In genomic region chr16:92445377-92445776, GRCm38 (mm10) we compare ENCODE assay signal across 8 mouse cellular contexts. TPM values are rescaled to one million over a fixed set of nuclear protein-coding genes. Genes with fewer than 3 reads are reported as not detected.
DNase-seq lines count a peak whose midpoint lies in the region; ATAC-seq and TF ChIP-seq lines count a peak whose summit lies in the region.

No protein-coding gene starts in this region.

- no peak overlapping the region for H3K4me3 ChIP-seq in hindbrain, embryonic 11.5 days (ENCODE audit: low read depth, low read length)
- no peak overlapping the region for H3K4me3 ChIP-seq in hindbrain, embryonic 16.5 days (ENCODE audit: low read length)
- H3K4me3 ChIP-seq in ES-E14 (ENCODE audit: insufficient read depth in 1 of 2, low read depth in 1 of 2, low read length in 2 of 2, poor library complexity in 1 of 2, severe bottlenecking in 1 of 2): peak overlapping the region; percentile 4 to 20; a peak in 2 of 4 replicates

- WGBS in hindbrain, embryonic 11.5 days: 63% methylated on average over 10 of the region's 10 CpGs
- WGBS in hindbrain, embryonic 16.5 days: 62% methylated on average over 10 of the region's 10 CpGs

- H3K27ac ChIP-seq in hindbrain, embryonic 11.5 days (ENCODE audit: low read depth, low read length): no peak overlapping the region
- H3K27ac ChIP-seq in hindbrain, embryonic 16.5 days (ENCODE audit: low read depth, low read length): no peak overlapping the region
- no peak overlapping the region for H3K27ac ChIP-seq in ES-E14 (ENCODE audit: insufficient read depth, low read depth, low read length, poor library complexity, severe bottlenecking)

- no peaks in the 10 kb centered on the region for H3K27me3 ChIP-seq in hindbrain, embryonic 11.5 days (ENCODE audit: control insufficient read depth, insufficient read depth, low read length)
- no peaks in the 10 kb centered on the region for H3K27me3 ChIP-seq in hindbrain, embryonic 16.5 days (replicated peaks; ENCODE audit: control insufficient read depth, insufficient read depth, low read length)

- H3K9ac ChIP-seq in hindbrain, embryonic 11.5 days (ENCODE audit: low read depth, low read length): no peak overlapping the region
- H3K9ac ChIP-seq in hindbrain, embryonic 16.5 days (ENCODE audit: low read depth, low read length): no peak overlapping the region
- peak overlapping the region; percentile 54 for H3K9ac ChIP-seq in ES-E14 (ENCODE audit: insufficient read depth, low read depth, low read length, poor library complexity, severe bottlenecking)

- ATAC-seq in hindbrain, embryonic 11.5 days (ENCODE audit: low FRiP score): no peak
- ATAC-seq in hindbrain, embryonic 16.5 days: no peak

- no peak overlapping the region for H3K4me2 ChIP-seq in hindbrain, embryonic 11.5 days (replicated peaks; ENCODE audit: low read depth, low read length)
- no peak overlapping the region for H3K4me2 ChIP-seq in hindbrain, embryonic 16.5 days (ENCODE audit: low read length)

- H3K4me1 ChIP-seq in hindbrain, embryonic 11.5 days (replicated peaks; ENCODE audit: control insufficient read depth, insufficient read depth, low read length): no peaks in the 10 kb centered on the region
- H3K4me1 ChIP-seq in hindbrain, embryonic 16.5 days (ENCODE audit: control insufficient read depth, insufficient read depth, low read depth, low read length): no peaks in the 10 kb centered on the region
- H3K4me1 ChIP-seq in ES-E14 (ENCODE audit: control insufficient read depth in 2 of 2, insufficient read depth in 2 of 2, low read length in 2 of 2, poor library complexity in 1 of 2): peaks cover 0 to 3% of the 10 kb centered on the region in 2 experiments; a peak in 1 of 4 replicates

- peak; percentile 68 for DNase-seq in hindbrain, embryonic 11.5 days (ENCODE audit: low spot score)
- DNase-seq in 3T3-L1 (ENCODE audit: low read depth, low spot score) (peak; percentile 44), ES-E14 (ENCODE audit: low read depth, low spot score) (no peak), adipocyte (ENCODE audit: low spot score) (no peak)
- peak; percentile 34 to 69 for DNase-seq in kidney, postnatal 36 days
- DNase-seq in Muller cell, postnatal 12 days (ENCODE audit: inconsistent ontology term): no peak
- no peak for DNase-seq in T-cell, adult 2 months (ENCODE audit: low spot score)

- H3K9me3 ChIP-seq in hindbrain, embryonic 11.5 days (ENCODE audit: control insufficient read depth, low read length): no peaks in the 10 kb centered on the region
- no peaks in the 10 kb centered on the region for H3K9me3 ChIP-seq in hindbrain, embryonic 16.5 days (ENCODE audit: control insufficient read depth, low read length)
- no peaks in the 10 kb centered on the region for H3K9me3 ChIP-seq in ES-E14 (ENCODE audit: control insufficient read depth, insufficient read depth, low read depth, low read length)

- in situ Hi-C loops in ES-E14 (cut with MboI; ENCODE audit: low sequenced_read_pairs in 2 of 2, unreplicated experiment in 2 of 2): no loop called here

- H3K36me3 ChIP-seq in hindbrain, embryonic 11.5 days (ENCODE audit: control insufficient read depth, insufficient read depth, low read length): no peaks in the 10 kb centered on the region
- no peaks in the 10 kb centered on the region for H3K36me3 ChIP-seq in hindbrain, embryonic 16.5 days (ENCODE audit: control insufficient read depth, insufficient read depth, low read length)
- H3K36me3 ChIP-seq in ES-E14 (ENCODE audit: control insufficient read depth, insufficient read depth, low read length, poor library complexity, severe bottlenecking): no peaks in the 10 kb centered on the region

TF ChIP-seq in ES-E14, 5 proteins besides CTCF, POLR2A, EP300 and RAD21:
- TF ChIP-seq ZC3H11A (IDR thresholded peaks at IDR 0.05; ENCODE audit: borderline replicate concordance, low read depth, low read length): peak; percentile 49; the same call in 1 of the 2 replicates
- TF ChIP-seq ZNF384 (IDR thresholded peaks at IDR 0.05; ENCODE audit: low read depth, low read length): no peak

RNA-seq across cellular contexts. Expression of gene Rcan1, which starts 25.3 kb away (rescaled TPM):
- polyA plus RNA-seq in hindbrain, embryonic 11.5 days (2014; fragmentation: Nextera tagmentation; extraction: Ambion mirVana): 39.3 and 45.3 TPM in 2 replicates
- polyA plus RNA-seq in hindbrain, embryonic 16.5 days (2015; fragmentation: Nextera tagmentation; extraction: Ambion mirVana): 75.7 and 85.5 TPM in 2 replicates
- total RNA-seq in ES-E14 (2012; rRNA removed): 11.8 and 15.8 TPM in 2 replicates

RNA-seq across cellular contexts. Expression of gene Clic6, which starts 40.2 kb away (rescaled TPM):
- polyA plus RNA-seq in hindbrain, embryonic 11.5 days (2014; fragmentation: Nextera tagmentation; extraction: Ambion mirVana): 3.4 and 4.8 TPM in 2 replicates
- 7.8 and 7.9 TPM in 2 replicates for polyA plus RNA-seq in hindbrain, embryonic 16.5 days (2015; fragmentation: Nextera tagmentation; extraction: Ambion mirVana)
- total RNA-seq in ES-E14 (2012; rRNA removed): 0.37 and 1.0 TPM in 2 replicates

Comparison
In these comparisons a context has a peak if more than half of its experiments do, and no peak if none do; other contexts are left out.
1. DNase-seq: peak in hindbrain, embryonic 11.5 days (single experiment), 3T3-L1 (single experiment) and kidney, postnatal 36 days (2 of 2); none in ES-E14 (single experiment), adipocyte (single experiment), Muller cell, postnatal 12 days (single experiment) and T-cell, adult 2 months (single experiment).
2. H3K4me3 ChIP-seq: peak in ES-E14 (2 of 2); none in hindbrain, embryonic 11.5 days (single experiment) and hindbrain, embryonic 16.5 days (single experiment).